Mouse (Mus musculus) bone marrow, adult 2 months (tissue): Measurements from ENCODE around the gene Sh3bgr. TPM values are rescaled to one million over a fixed set of nuclear protein-coding genes. Genes with fewer than 3 reads are reported as not detected.

ENCODE experiments used
- H3K27ac ChIP-seq: fragments of 200-500 bp; 2 replicates; pipeline ENCODE4 v1.5.1; 2012; ENCODE audit warnings: low read depth, mild to moderate bottlenecking, control low read depth, inconsistent platforms, low read length; ENCODE audit not compliant: control insufficient read depth, poor library complexity, insufficient read depth
- H3K4me1 ChIP-seq: fragments of 200-500 bp; 2 replicates; pipeline ENCODE4 v1.6.1; 2011; ENCODE audit warnings: low read length; ENCODE audit not compliant: control insufficient read depth, insufficient read depth
- H3K4me3 ChIP-seq: fragments of 200-500 bp; replicated peaks from 2 replicates; pipeline ENCODE3; 2011; ENCODE audit warnings: mild to moderate bottlenecking, low read depth, low read length, control low read depth; ENCODE audit not compliant: control insufficient read depth
- CTCF ChIP-seq: fragments of 200-500 bp; IDR thresholded peaks from 2 replicates; pipeline ENCODE4 v1.5.1; 2011; ENCODE audit warnings: low read length, control low read depth; ENCODE audit not compliant: control insufficient read depth, insufficient read depth
- POLR2A ChIP-seq: fragments of 200-500 bp; IDR thresholded peaks from 2 replicates; pipeline ENCODE4 v1.6.1; 2011; ENCODE audit warnings: low read depth, mild to moderate bottlenecking, control low read depth, low read length, borderline replicate concordance; ENCODE audit not compliant: control insufficient read depth
- WGBS: fragments of 180-500 bp; shearing (Covaris S2); methylation state at CpG from one replicate; pipeline ENCODE4 v1.1.7; 2018; 5-methylcytosine and 5-hydroxymethylcytosine counted together
- polyA plus RNA-seq: library from polyadenylated mRNA; stranded (reverse); fragments of >200 nt; gene quantifications from 2 replicates; pipeline ENCODE4 v1.2.4, GENCODE M21; 2011; ENCODE audit warnings: low replicate concordance; ENCODE audit not compliant: missing spikeins, insufficient read depth, insufficient read length

Sh3bgr gene
- polyA plus RNA-seq, 1 experiment, result 7.6 TPM

DNA sequence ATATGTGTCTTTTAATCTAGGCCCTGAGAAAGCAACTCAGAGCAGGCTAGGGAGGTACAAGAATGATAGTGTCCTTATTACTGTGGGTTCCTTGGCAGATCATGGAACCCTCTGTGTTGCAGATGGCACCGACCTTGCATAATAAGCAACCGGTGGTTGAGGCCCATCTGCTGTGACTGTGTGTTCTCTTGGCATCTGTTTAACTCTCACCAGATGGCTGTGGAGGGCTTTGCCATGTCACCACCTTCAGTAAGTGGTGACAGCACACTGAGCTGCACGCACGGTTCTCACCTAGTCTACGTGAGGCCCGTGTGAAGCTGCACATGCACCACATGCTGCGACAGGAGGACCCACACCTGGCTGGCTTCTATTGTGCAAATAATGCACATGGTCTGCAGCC, 49.4 kb downstream of the Sh3bgr start:
- 88% methylated on average over 7 of the region's 7 CpGs for WGBS
- TF ChIP-seq CTCF (no peak), POLR2A (no peak)
- no peak overlapping the region for H3K27ac ChIP-seq
- H3K4me3 ChIP-seq, result no peak overlapping the region
- no peaks in the 10 kb centered on the region for H3K4me1 ChIP-seq

DNA sequence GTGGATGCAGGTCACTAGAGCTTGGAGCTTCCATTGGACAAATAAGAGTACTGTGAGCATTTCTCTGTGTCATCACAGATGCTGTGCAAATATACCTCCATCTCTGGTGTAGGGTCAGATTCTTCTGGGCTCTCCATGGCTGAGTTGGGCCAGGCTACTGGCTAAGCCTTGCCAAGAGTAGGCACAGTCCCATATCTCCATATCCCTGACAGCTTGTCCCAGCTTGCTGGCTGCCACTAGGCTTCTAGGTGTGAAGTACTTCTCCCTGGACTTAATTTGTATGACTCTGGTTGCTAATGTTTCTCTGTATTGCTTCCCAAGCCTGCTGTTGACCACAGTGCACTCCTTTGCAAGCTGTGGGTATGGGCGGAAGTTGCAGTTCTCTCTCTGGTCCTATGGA, 51.9 kb downstream of the Sh3bgr start:
- H3K4me1 ChIP-seq, result no peaks in the 10 kb centered on the region
- 76% methylated on average over 1 of the region's 1 CpGs for WGBS
- TF ChIP-seq CTCF, result no peak
- H3K4me3 ChIP-seq, result no peak overlapping the region
- no peak overlapping the region for H3K27ac ChIP-seq

DNA sequence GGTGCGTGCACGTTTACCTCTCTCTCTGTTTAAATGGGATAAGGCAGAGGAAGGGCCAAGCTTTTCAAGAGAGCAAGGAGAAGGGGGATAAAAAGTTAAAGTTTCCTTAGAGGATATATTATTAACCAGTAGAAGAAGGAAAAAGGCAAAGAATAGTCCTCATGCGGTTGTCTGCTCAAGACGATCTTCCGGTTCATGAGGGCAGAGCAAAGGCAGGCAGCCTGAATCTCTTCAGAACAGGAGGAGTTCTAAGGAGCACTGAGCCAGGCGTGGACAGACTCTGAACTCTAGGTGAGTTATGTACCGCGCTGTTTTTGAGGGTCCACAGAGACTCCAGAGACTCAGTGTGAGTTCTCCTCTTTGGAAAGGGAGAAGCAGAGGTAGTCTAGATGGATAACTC, 58.2 kb downstream of the Sh3bgr start:
- TF ChIP-seq CTCF (no peak), POLR2A (no peak)
- no peak overlapping the region for H3K4me3 ChIP-seq
- 82% methylated on average over 8 of the region's 8 CpGs for WGBS
- no peaks in the 10 kb centered on the region; the same call in 1 of the 2 replicates for H3K4me1 ChIP-seq
- no peak overlapping the region for H3K27ac ChIP-seq

GRCm38 (mm10) chr16:96271736-96272135, 71.5 kb downstream of the Sh3bgr start:
- Histone ChIP-seq H3K4me1 (peaks cover 1% of the 10 kb centered on the region; the same call in 1 of the 2 replicates), H3K27ac (no peak overlapping the region), H3K4me3 (no peak overlapping the region)
- 86% methylated on average over 2 of the region's 2 CpGs for WGBS
- TF ChIP-seq CTCF (no peak), POLR2A (no peak)

GRCm38 (mm10) chr16:96272929-96273619, 72.8 kb downstream of the Sh3bgr start:
- H3K4me1 ChIP-seq, result peaks cover 1% of the 10 kb centered on the region; the same call in 1 of the 2 replicates
- no peak overlapping the region for H3K4me3 ChIP-seq
- 22% methylated on average over 14 of the region's 14 CpGs for WGBS
- no peak for TF ChIP-seq CTCF
- TF ChIP-seq POLR2A, result no peak
- no peak overlapping the region for H3K27ac ChIP-seq

DNA sequence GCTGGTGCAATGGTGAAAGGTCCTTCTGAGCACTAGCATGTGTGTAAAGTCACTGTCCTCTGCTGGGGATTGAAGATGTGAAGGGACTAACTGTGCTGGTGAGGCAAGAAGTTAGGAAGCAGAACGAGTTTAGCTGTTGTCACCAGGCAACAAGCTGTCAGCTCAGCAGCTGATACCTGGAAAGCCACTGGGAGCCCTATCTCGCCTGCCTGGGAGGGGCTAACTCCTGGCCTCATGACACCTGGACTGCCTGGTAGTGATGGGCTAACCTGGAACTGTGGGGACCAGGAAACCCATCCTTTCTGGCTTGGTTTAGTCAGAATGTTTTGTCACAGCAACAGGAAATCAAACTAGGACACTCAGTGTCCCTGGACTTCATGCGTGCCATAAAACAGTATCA, 76.3 kb downstream of the Sh3bgr start:
- TF ChIP-seq CTCF (no peak), POLR2A (no peak)
- H3K27ac ChIP-seq, result no peak overlapping the region
- peaks cover 1% of the 10 kb centered on the region; the same call in 1 of the 2 replicates for H3K4me1 ChIP-seq
- 69% methylated on average over 3 of the region's 3 CpGs for WGBS
- no peak overlapping the region for H3K4me3 ChIP-seq

Other genes with a start within 250 kb of the Sh3bgr start
- 17.4 and 26.4 TPM in 2 replicates for gene Psmg1, start 209.5 kb upstream of the Sh3bgr start, polyA plus RNA-seq
- gene Brwd1, start 117.9 kb upstream of the Sh3bgr start, polyA plus RNA-seq, result 27.9 and 47.0 TPM in 2 replicates
- 53.4 and 102 TPM in 2 replicates for gene Hmgn1, start 72.7 kb upstream of the Sh3bgr start, polyA plus RNA-seq
- 3.4 and 9.9 TPM in 2 replicates for gene Wrb, start 55.0 kb upstream of the Sh3bgr start, polyA plus RNA-seq
- 1.3 TPM in 1 of 2 replicates, not detected in the other for gene Lca5l, start 8.2 kb upstream of the Sh3bgr start, polyA plus RNA-seq
- 0.37 and 0.50 TPM in 2 replicates for gene B3galt5, start 35.4 kb downstream of the Sh3bgr start, polyA plus RNA-seq
- 17.7 and 48.7 TPM in 2 replicates for gene Itgb2l, start 243.2 kb downstream of the Sh3bgr start, polyA plus RNA-seq